Mouse (Mus musculus) limb, embryonic 11.5 days (tissue): Measurements from ENCODE around the gene Adk. TPM values are rescaled to one million over a fixed set of nuclear protein-coding genes. Genes with fewer than 3 reads are reported as not detected.

Experiments
- ATAC-seq: fragments of 200-750 bp; cut with Nextera tagmentation; 2 replicates; pipeline ENCODE4 v1.8.0; 2017; ENCODE audit warnings: low read depth; ENCODE audit not compliant: insufficient number of reproducible peaks, low FRiP score, low TSS enrichment
- DNase-seq: peaks from one replicate; pipeline ENCODE4 v3.0.0-alpha.2; 2015; ENCODE audit warnings: low spot score
- H3K27ac ChIP-seq: fragments of 300-500 bp; sonication (generic); replicated peaks from 2 replicates; pipeline ENCODE4 v1.5.1; 2014; ENCODE audit warnings: low read depth, mild to moderate bottlenecking, low read length
- H3K27me3 ChIP-seq: fragments of 300-500 bp; sonication (generic); 2 replicates; pipeline ENCODE4 v1.6.1; 2014; ENCODE audit warnings: mild to moderate bottlenecking, low read length, mixed read lengths; ENCODE audit not compliant: control insufficient read depth, insufficient read depth
- H3K36me3 ChIP-seq: fragments of 300-500 bp; sonication (generic); 2 replicates; pipeline ENCODE4 v1.6.1; 2014; ENCODE audit warnings: mild to moderate bottlenecking, low read length, moderate library complexity, mixed read lengths; ENCODE audit not compliant: control insufficient read depth, insufficient read depth
- H3K4me1 ChIP-seq: fragments of 300-500 bp; sonication (generic); 2 replicates; pipeline ENCODE4 v1.6.1; 2014; ENCODE audit warnings: low read length, mixed read lengths; ENCODE audit not compliant: control insufficient read depth, insufficient read depth
- H3K4me2 ChIP-seq: fragments of 300-500 bp; sonication (generic); 2 replicates; pipeline ENCODE4 v1.6.1; 2014; ENCODE audit warnings: low read depth, mild to moderate bottlenecking, moderate library complexity; ENCODE audit not compliant: severe bottlenecking
- H3K4me3 ChIP-seq: fragments of 300-500 bp; sonication (generic); 2 replicates; pipeline ENCODE4 v1.5.1; 2014; ENCODE audit warnings: low read depth, low read length
- H3K9ac ChIP-seq: fragments of 300-500 bp; sonication (generic); 2 replicates; pipeline ENCODE4 v1.6.1; 2014; ENCODE audit warnings: mild to moderate bottlenecking, low read length
- H3K9me3 ChIP-seq: fragments of 300-500 bp; sonication (generic); 2 replicates; pipeline ENCODE4 v1.6.1; 2016; ENCODE audit warnings: low read length; ENCODE audit not compliant: control insufficient read depth
- WGBS: fragments of 180-500 bp; shearing (Covaris S2); extraction: QIAGEN DNeasy Blood & Tissue Kit; methylation state at CpG from one replicate; pipeline ENCODE4 v1.1.7; 2014; 5-methylcytosine and 5-hydroxymethylcytosine counted together
- polyA plus RNA-seq: library from polyadenylated mRNA; unstranded; fragments of >200 nt; fragmentation: Nextera tagmentation; extraction: Ambion mirVana; gene quantifications from 2 replicates; pipeline ENCODE4 v1.2.1, GENCODE M21; 2014

Gene Adk
- polyA plus RNA-seq, 1 experiment from 2014 or later: 149 TPM

DNA sequence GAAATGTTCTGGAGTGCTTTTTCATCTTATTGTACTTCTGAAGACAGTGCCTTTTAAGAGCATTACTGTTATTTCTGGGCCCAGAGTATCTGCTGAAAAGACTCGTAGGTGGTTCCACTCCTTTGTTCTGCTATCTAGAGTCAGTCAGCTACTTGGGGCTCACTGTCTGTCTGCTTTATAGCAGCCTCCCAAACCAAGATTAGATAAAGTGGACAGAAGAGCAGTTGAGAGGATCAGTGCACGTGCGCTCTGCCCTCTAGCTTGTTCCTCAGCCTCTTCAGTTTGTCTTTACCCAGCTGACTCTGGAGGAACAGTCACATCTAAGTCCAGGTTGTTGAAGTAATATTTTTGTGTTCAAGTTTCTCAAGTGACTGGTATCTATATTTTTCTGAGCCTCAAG is 21.6 kb downstream of the Adk start:
- Histone ChIP-seq H3K4me2 (no peak overlapping the region), H3K4me1 (peaks cover 10% of the 10 kb centered on the region; the same call in 1 of the 2 replicates), H3K27me3 (no peaks in the 10 kb centered on the region), H3K4me3 (no peak overlapping the region), H3K36me3 (no peaks in the 10 kb centered on the region), H3K9me3 (no peaks in the 10 kb centered on the region), H3K9ac (no peak overlapping the region), H3K27ac (no peak overlapping the region)
- WGBS: 67% methylated on average over 3 of the region's 3 CpGs
- ATAC-seq (no peak), DNase-seq (no peak)

DNA sequence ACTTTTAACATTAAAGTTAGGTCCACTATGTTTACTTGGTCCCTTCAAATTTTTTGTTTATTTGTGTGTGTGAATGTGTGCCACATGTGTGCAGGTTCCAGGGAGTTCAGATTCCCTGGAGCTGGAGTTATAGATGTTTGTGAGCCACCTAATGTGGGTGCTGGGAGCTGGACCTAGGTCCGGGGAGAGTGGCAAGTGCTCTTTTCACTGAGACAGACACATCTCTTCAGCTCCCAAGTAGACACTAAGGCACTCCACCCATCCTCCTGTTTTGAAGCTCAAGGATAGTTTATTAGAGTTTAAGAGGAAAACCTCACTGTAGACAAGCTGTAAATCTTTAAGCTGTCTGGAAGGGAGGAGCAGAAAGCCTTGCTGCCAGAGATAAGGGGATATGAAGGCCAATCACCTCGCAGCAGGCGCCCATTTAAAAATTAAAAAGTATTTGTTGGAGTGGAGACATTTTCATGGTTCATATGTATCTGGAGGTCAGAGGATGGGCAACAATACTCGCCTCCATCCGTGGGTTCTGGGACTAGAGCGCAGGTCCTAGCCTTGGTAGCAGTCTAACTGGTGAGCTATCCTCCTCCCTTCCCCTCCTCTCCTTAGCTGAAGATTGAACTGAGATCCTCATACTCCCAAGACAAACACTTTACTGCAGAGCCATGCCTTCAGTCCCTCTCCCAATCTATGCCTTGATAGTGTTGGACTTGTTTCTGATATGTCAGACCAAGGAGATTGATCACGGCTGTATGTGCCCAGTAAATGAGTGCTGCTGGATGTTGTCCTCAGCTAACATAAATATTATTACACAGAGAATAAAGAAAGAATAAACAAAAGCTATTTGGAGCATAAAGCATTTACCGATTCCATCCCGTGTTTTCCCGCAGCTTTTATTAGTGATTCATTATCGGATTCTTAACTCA is 22.3 kb downstream of the Adk start:
- H3K9me3 ChIP-seq: no peaks in the 10 kb centered on the region
- no peak overlapping the region for H3K4me3 ChIP-seq
- peaks cover 10% of the 10 kb centered on the region; the same call in 1 of the 2 replicates for H3K4me1 ChIP-seq
- H3K27me3 ChIP-seq: no peaks in the 10 kb centered on the region
- ATAC-seq: no peak
- no peak for DNase-seq
- H3K4me2 ChIP-seq: peak overlapping the region; percentile 77; the same call in 1 of the 2 replicates
- H3K36me3 ChIP-seq: no peaks in the 10 kb centered on the region
- 64% methylated on average over 11 of the region's 11 CpGs for WGBS
- H3K27ac ChIP-seq: no peak overlapping the region
- H3K9ac ChIP-seq: no peak overlapping the region

GRCm38 (mm10) chr14:21075751-21076500 is 23.6 kb downstream of the Adk start:
- H3K9me3 ChIP-seq: no peaks in the 10 kb centered on the region
- no peaks in the 10 kb centered on the region for H3K36me3 ChIP-seq
- WGBS: under 1% methylated on average over 59 of the region's 59 CpGs
- ATAC-seq (peak; percentile 98), DNase-seq (peak; percentile 91)
- peaks cover 10% of the 10 kb centered on the region; the same call in 1 of the 2 replicates for H3K4me1 ChIP-seq
- no peaks in the 10 kb centered on the region for H3K27me3 ChIP-seq
- peak overlapping the region; percentile 75 for H3K9ac ChIP-seq
- peak overlapping the region; percentile 77 for H3K4me2 ChIP-seq
- H3K4me3 ChIP-seq: peak overlapping the region; percentile 60
- H3K27ac ChIP-seq: peak overlapping the region; percentile 75

GRCm38 (mm10) chr14:21076501-21077194 is 24.3 kb downstream of the Adk start:
- H3K4me3 ChIP-seq: peak overlapping the region; percentile 60
- 43% methylated on average over 7 of the region's 7 CpGs for WGBS
- DNase-seq: no peak
- no peaks in the 10 kb centered on the region for H3K27me3 ChIP-seq
- H3K9ac ChIP-seq: peak overlapping the region; percentile 75
- no peaks in the 10 kb centered on the region for H3K9me3 ChIP-seq
- H3K27ac ChIP-seq: no peak overlapping the region
- peak overlapping the region; percentile 77 for H3K4me2 ChIP-seq
- H3K36me3 ChIP-seq: no peaks in the 10 kb centered on the region
- ATAC-seq: 0 out of 2 replicates have a peak, but pooled peaks have one; percentile 18
- peaks cover 10% of the 10 kb centered on the region; the same call in 1 of the 2 replicates for H3K4me1 ChIP-seq

GRCm38 (mm10) chr14:21077939-21078338 is 25.6 kb downstream of the Adk start:
- no peaks in the 10 kb centered on the region for H3K27me3 ChIP-seq
- no peaks in the 10 kb centered on the region for H3K9me3 ChIP-seq
- no peaks in the 10 kb centered on the region for H3K36me3 ChIP-seq
- H3K4me1 ChIP-seq: peaks cover 10% of the 10 kb centered on the region; the same call in 1 of the 2 replicates
- H3K4me3 ChIP-seq: no peak overlapping the region
- 88% methylated on average over 4 of the region's 4 CpGs for WGBS
- no peak overlapping the region for H3K9ac ChIP-seq
- H3K27ac ChIP-seq: no peak overlapping the region
- H3K4me2 ChIP-seq: no peak overlapping the region
- DNase-seq (no peak), ATAC-seq (no peak)

- Histone ChIP-seq H3K4me1 (peaks cover 10% of the 10 kb centered on the region; the same call in 1 of the 2 replicates), H3K9ac (no peak overlapping the region), H3K36me3 (no peaks in the 10 kb centered on the region), H3K4me2 (no peak overlapping the region), H3K4me3 (no peak overlapping the region), H3K27ac (no peak overlapping the region), H3K9me3 (no peaks in the 10 kb centered on the region), H3K27me3 (no peaks in the 10 kb centered on the region)
- ATAC-seq (no peak), DNase-seq (no peak)
Measured at GRCm38 (mm10) chr14:21078511-21078910, 26.1 kb downstream of the Adk start.

- Histone ChIP-seq H3K27ac (no peak overlapping the region), H3K9me3 (no peaks in the 10 kb centered on the region), H3K4me3 (no peak overlapping the region), H3K9ac (no peak overlapping the region), H3K4me2 (no peak overlapping the region), H3K4me1 (peaks cover 15% of the 10 kb centered on the region), H3K27me3 (no peaks in the 10 kb centered on the region), H3K36me3 (no peaks in the 10 kb centered on the region)
- no peak for ATAC-seq
- no peak for DNase-seq
- WGBS: 72% methylated on average over 1 of the region's 1 CpGs
Measured at GRCm38 (mm10) chr14:21082823-21083222, 30.4 kb downstream of the Adk start.

DNA sequence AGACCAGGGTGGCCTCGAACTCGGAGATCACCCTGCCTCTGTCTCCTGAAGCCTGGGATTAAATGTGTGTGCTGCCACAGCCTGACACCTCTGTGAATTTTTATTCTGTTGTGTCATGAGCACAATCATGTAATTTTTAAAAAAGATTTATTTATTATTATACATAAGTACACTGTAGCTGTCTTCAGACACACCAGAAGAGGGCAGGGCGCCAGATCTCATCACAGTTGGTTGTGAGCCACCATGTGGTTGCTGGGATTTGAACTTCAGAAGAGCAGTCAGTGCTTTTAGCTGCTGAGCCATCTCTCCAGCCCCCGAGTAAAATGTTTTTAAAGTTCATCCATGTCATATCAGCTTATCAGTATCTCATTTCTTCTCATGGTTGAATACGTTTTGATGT is 33.3 kb downstream of the Adk start:
- ATAC-seq: no peak
- no peak overlapping the region for H3K4me2 ChIP-seq
- H3K36me3 ChIP-seq: no peaks in the 10 kb centered on the region
- no peaks in the 10 kb centered on the region for H3K9me3 ChIP-seq
- 76% methylated on average over 5 of the region's 5 CpGs for WGBS
- no peak for DNase-seq
- no peak overlapping the region for H3K9ac ChIP-seq
- H3K27me3 ChIP-seq: no peaks in the 10 kb centered on the region
- no peak overlapping the region for H3K27ac ChIP-seq
- H3K4me1 ChIP-seq: peaks cover 18% of the 10 kb centered on the region
- no peak overlapping the region for H3K4me3 ChIP-seq
